Mouse (Mus musculus): Measurements from ENCODE around the gene Zfp553. TPM values are rescaled to one million over a fixed set of nuclear protein-coding genes. Genes with fewer than 3 reads are reported as not detected.

Zfp553 gene
- polyA plus RNA-seq (2012; rRNA removed; ENCODE audit: low replicate concordance), result 5.3 and 22.2 TPM in 2 replicates

GRCm38 (mm10) chr7:127232622-127233367 lies at the start of gene Zfp553, which contains the start of gene Sept1:
Gene Zfp553 (plus strand): TSS chr7:127233061.
Gene Sept1 (minus strand): TSS chr7:127233130.

GRCm38 (mm10) chr7:127195544-127196295 lies 37.1 kb upstream of the Zfp553 start, which contains the start of gene Cd2bp2:
Gene Cd2bp2 (minus strand): TSS chr7:127196050.

GRCm38 (mm10) chr7:127208295-127208552 lies 24.6 kb upstream of the Zfp553 start, which contains the start of gene Tbc1d10b:
Gene Tbc1d10b (minus strand): TSS chr7:127208468.

GRCm38 (mm10) chr7:127208553-127209438 lies 24.1 kb upstream of the Zfp553 start, which contains the start of gene Mylpf:
Gene Mylpf (plus strand): TSS chr7:127208890.

GRCm38 (mm10) chr7:127243870-127244657 lies 11.2 kb downstream of the Zfp553 start, which contains the start of gene Zfp771:
Gene Zfp771 (plus strand): TSS chr7:127244274.

GRCm38 (mm10) chr7:127260309-127261111 lies 27.6 kb downstream of the Zfp553 start, which contains the start of gene Dctpp1:
Gene Dctpp1 (minus strand): TSS chr7:127260709.

GRCm38 (mm10) chr7:127273925-127274789 lies 41.3 kb downstream of the Zfp553 start, which contains the start of gene Sephs2:
Gene Sephs2 (minus strand): TSS chr7:127274055.

Other genes starting within 250 kb of the Zfp553 start
- 93.7 and 103 TPM in 2 replicates for gene Mvp, start 218.4 kb upstream of the Zfp553 start, polyA plus RNA-seq (2012; rRNA removed; ENCODE audit: low replicate concordance)
- gene Pagr1b, start 216.6 kb upstream of the Zfp553 start, polyA plus RNA-seq (2012; rRNA removed; ENCODE audit: low replicate concordance), result 5.3 and 7.1 TPM in 2 replicates
- 2.6 and 5.8 TPM in 2 replicates for gene Pagr1a, start 215.7 kb upstream of the Zfp553 start, polyA plus RNA-seq (2012; rRNA removed; ENCODE audit: low replicate concordance)
- 25.7 and 62.7 TPM in 2 replicates for gene Gm42742, start 212.0 kb upstream of the Zfp553 start, polyA plus RNA-seq (2012; rRNA removed; ENCODE audit: low replicate concordance)
- 17.9 and 35.3 TPM in 2 replicates for gene Prrt2, start 211.8 kb upstream of the Zfp553 start, polyA plus RNA-seq (2012; rRNA removed; ENCODE audit: low replicate concordance)
- 90.8 and 204 TPM in 2 replicates for gene Maz, start 206.0 kb upstream of the Zfp553 start, polyA plus RNA-seq (2012; rRNA removed; ENCODE audit: low replicate concordance)
- 2.1 and 9.3 TPM in 2 replicates for gene Kif22, start 190.6 kb upstream of the Zfp553 start, polyA plus RNA-seq (2012; rRNA removed; ENCODE audit: low replicate concordance)
- gene Zg16, start 145.7 kb upstream of the Zfp553 start, polyA plus RNA-seq (2012; rRNA removed; ENCODE audit: low replicate concordance), result 0.37 and 0.99 TPM in 2 replicates
- 9.6 and 14.6 TPM in 2 replicates for gene AI467606, start 141.7 kb upstream of the Zfp553 start, polyA plus RNA-seq (2012; rRNA removed; ENCODE audit: low replicate concordance)
- 1.3 and 3.4 TPM in 2 replicates for gene Qprt, start 110.8 kb upstream of the Zfp553 start, polyA plus RNA-seq (2012; rRNA removed; ENCODE audit: low replicate concordance)
- gene Spn, start 95.2 kb upstream of the Zfp553 start, polyA plus RNA-seq (2012; rRNA removed; ENCODE audit: low replicate concordance), result 2.4 and 3.1 TPM in 2 replicates
- gene Cd2bp2, start 37.0 kb upstream of the Zfp553 start, polyA plus RNA-seq (2012; rRNA removed; ENCODE audit: low replicate concordance), result 26.3 and 45.0 TPM in 2 replicates
- 29.5 and 47.5 TPM in 2 replicates for gene Tbc1d10b, start 24.6 kb upstream of the Zfp553 start, polyA plus RNA-seq (2012; rRNA removed; ENCODE audit: low replicate concordance)
- 1.3 and 1.5 TPM in 2 replicates for gene Mylpf, start 24.2 kb upstream of the Zfp553 start, polyA plus RNA-seq (2012; rRNA removed; ENCODE audit: low replicate concordance)
- 18.4 and 23.6 TPM in 2 replicates for gene Sept1, start 69 bp downstream of the Zfp553 start, polyA plus RNA-seq (2012; rRNA removed; ENCODE audit: low replicate concordance)
- 43.2 and 112 TPM in 2 replicates for gene Zfp771, start 11.2 kb downstream of the Zfp553 start, polyA plus RNA-seq (2012; rRNA removed; ENCODE audit: low replicate concordance)
- 47.0 and 71.1 TPM in 2 replicates for gene Dctpp1, start 27.6 kb downstream of the Zfp553 start, polyA plus RNA-seq (2012; rRNA removed; ENCODE audit: low replicate concordance)
- 30.3 and 33.1 TPM in 2 replicates for gene Sephs2, start 41.0 kb downstream of the Zfp553 start, polyA plus RNA-seq (2012; rRNA removed; ENCODE audit: low replicate concordance)
- gene Itgal, start 63.2 kb downstream of the Zfp553 start, polyA plus RNA-seq (2012; rRNA removed; ENCODE audit: low replicate concordance), result 5.0 and 11.6 TPM in 2 replicates
- gene Zfp768, start 112.5 kb downstream of the Zfp553 start, polyA plus RNA-seq (2012; rRNA removed; ENCODE audit: low replicate concordance), result 24.9 and 37.2 TPM in 2 replicates
- 5.7 and 10.7 TPM in 2 replicates for gene Zfp747, start 143.0 kb downstream of the Zfp553 start, polyA plus RNA-seq (2012; rRNA removed; ENCODE audit: low replicate concordance)
- 2.8 and 5.8 TPM in 2 replicates for gene 9130019O22Rik, start 154.1 kb downstream of the Zfp553 start, polyA plus RNA-seq (2012; rRNA removed; ENCODE audit: low replicate concordance)
- gene E430018J23Rik, start 160.6 kb downstream of the Zfp553 start, polyA plus RNA-seq (2012; rRNA removed; ENCODE audit: low replicate concordance), result 4.3 and 9.6 TPM in 2 replicates
- gene Zfp764, start 173.8 kb downstream of the Zfp553 start, polyA plus RNA-seq (2012; rRNA removed; ENCODE audit: low replicate concordance), result 5.8 and 8.7 TPM in 2 replicates
- 17.0 and 24.9 TPM in 2 replicates for gene Zfp688, start 189.0 kb downstream of the Zfp553 start, polyA plus RNA-seq (2012; rRNA removed; ENCODE audit: low replicate concordance)
- gene Zfp689, start 216.1 kb downstream of the Zfp553 start, polyA plus RNA-seq (2012; rRNA removed; ENCODE audit: low replicate concordance), result 2.5 and 5.1 TPM in 2 replicates
- gene Prr14, start 226.6 kb downstream of the Zfp553 start, polyA plus RNA-seq (2012; rRNA removed; ENCODE audit: low replicate concordance), result 65.7 and 102 TPM in 2 replicates
- 20.0 and 36.9 TPM in 2 replicates for gene Fbrs, start 246.1 kb downstream of the Zfp553 start, polyA plus RNA-seq (2012; rRNA removed; ENCODE audit: low replicate concordance)

Measured in subcutaneous adipose tissue, adult 2 months (tissue).